Mouse (Mus musculus) neural tube, embryonic 14.5 days (tissue): ENCODE results near the gene Zbtb1. TPM values are rescaled to one million over a fixed set of nuclear protein-coding genes. Genes with fewer than 3 reads are reported as not detected.

Source experiments
- ATAC-seq: fragments of 200-750 bp; cut with Nextera tagmentation; 2 replicates; pipeline ENCODE4 v1.8.0; 2017; ENCODE audit warnings: low read depth, mild to moderate bottlenecking, moderate TSS enrichment, moderate library complexity
- H3K27ac ChIP-seq: fragments of 300-500 bp; sonication (generic); 2 replicates; pipeline ENCODE4 v1.5.1; 2014; ENCODE audit warnings: low read depth, mild to moderate bottlenecking, control low read depth, low read length, moderate library complexity, mixed read lengths
- H3K27me3 ChIP-seq: fragments of 300-500 bp; sonication (generic); 2 replicates; pipeline ENCODE4 v1.6.1; 2014; ENCODE audit warnings: low read length; ENCODE audit not compliant: control insufficient read depth, insufficient read depth
- H3K36me3 ChIP-seq: fragments of 300-500 bp; sonication (generic); 2 replicates; pipeline ENCODE4 v1.6.1; 2014; ENCODE audit warnings: low read length, mixed read lengths; ENCODE audit not compliant: control insufficient read depth, insufficient read depth
- H3K4me1 ChIP-seq: fragments of 300-500 bp; sonication (generic); 2 replicates; pipeline ENCODE4 v1.6.1; 2014; ENCODE audit warnings: low read length; ENCODE audit not compliant: control insufficient read depth, insufficient read depth
- H3K4me2 ChIP-seq: fragments of 300-500 bp; sonication (generic); 2 replicates; pipeline ENCODE4 v1.6.1; 2014; ENCODE audit warnings: mild to moderate bottlenecking, low read depth, low read length, control low read depth
- H3K4me3 ChIP-seq: fragments of 300-500 bp; sonication (generic); 2 replicates; pipeline ENCODE4 v1.5.1; 2014; ENCODE audit warnings: low read depth, low read length, control low read depth, mixed read lengths
- H3K9ac ChIP-seq: fragments of 300-500 bp; sonication (generic); replicated peaks from 2 replicates; pipeline ENCODE4 v1.6.1; 2014; ENCODE audit warnings: low read depth, mild to moderate bottlenecking, control low read depth, low read length, mixed read lengths
- H3K9me3 ChIP-seq: fragments of 300-500 bp; sonication (generic); 2 replicates; pipeline ENCODE4 v1.6.1; 2016; ENCODE audit warnings: low read length; ENCODE audit not compliant: control insufficient read depth
- WGBS: fragments of 180-500 bp; shearing (Covaris S2); extraction: QIAGEN DNeasy Blood & Tissue Kit; methylation state at CpG from one replicate; pipeline ENCODE4 v1.1.7; 2014; 5-methylcytosine and 5-hydroxymethylcytosine counted together
- polyA plus RNA-seq: library from polyadenylated mRNA; unstranded; fragments of >200 nt; fragmentation: Nextera tagmentation; extraction: Ambion mirVana; gene quantifications from 2 replicates; pipeline ENCODE4 v1.2.1, GENCODE M21; 2014

The Zbtb1 gene
- polyA plus RNA-seq, 1 experiment from 2014 or later, result 3.5 TPM

DNA sequence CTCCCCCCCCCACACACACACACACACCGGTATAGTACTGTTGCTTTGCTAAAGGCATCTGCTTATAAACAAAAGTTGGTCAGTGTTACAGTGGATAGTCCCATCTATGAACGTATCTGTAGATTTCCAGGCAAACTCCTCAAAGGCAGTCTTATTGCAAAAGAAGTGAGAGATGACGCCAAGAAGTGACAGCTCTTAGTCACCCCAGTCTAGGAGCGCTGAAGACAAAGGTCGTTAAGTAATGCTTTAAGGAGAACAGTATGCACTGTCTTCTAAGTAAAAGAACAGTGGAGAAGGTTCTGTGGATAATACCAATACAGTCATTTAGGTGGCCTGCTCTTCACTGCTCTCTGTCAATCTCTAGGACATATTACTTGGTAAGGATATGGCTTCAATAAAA is 22.9 kb downstream of the Zbtb1 start:
- H3K36me3 ChIP-seq, result no peaks in the 10 kb centered on the region
- ATAC-seq, result no peak

DNA sequence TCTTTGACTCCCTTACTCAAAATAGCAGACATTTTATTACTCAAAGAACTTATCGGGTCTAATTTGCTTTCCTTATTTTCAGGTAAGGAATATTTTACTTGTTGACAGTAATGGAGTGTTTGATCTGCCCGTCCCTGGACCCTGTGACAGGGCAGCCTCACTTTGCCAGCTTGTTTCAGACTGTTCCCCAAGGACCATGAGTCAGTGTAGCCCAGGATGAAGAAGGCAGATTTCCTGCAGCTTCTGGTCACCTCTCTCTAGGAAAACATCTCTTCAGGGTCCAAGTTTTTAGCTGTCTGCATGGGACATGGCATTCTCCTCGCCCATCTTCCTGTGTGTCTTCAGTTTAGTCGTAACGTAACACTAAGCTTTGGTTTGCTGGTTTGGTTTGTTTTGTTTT is 27.2 kb downstream of the Zbtb1 start:
- Histone ChIP-seq H3K9me3 (no peaks in the 10 kb centered on the region), H3K4me3 (no peak overlapping the region), H3K4me2 (no peak overlapping the region), H3K27ac (no peak overlapping the region), H3K27me3 (0 out of 2 replicates have a peak, but pooled peaks cover 2% of the 10 kb centered on the region), H3K36me3 (no peaks in the 10 kb centered on the region), H3K9ac (no peak overlapping the region), H3K4me1 (no peaks in the 10 kb centered on the region)
- WGBS, result 88% methylated on average over 5 of the region's 5 CpGs
- no peak for ATAC-seq

More for the DNA sequence above, 22.9 kb downstream of the Zbtb1 start:
- Histone ChIP-seq H3K9me3 (no peaks in the 10 kb centered on the region), H3K4me1 (no peaks in the 10 kb centered on the region), H3K4me3 (no peak overlapping the region), H3K27ac (no peak overlapping the region), H3K27me3 (no peaks in the 10 kb centered on the region), H3K4me2 (no peak overlapping the region), H3K9ac (no peak overlapping the region)
- WGBS, result 83% methylated on average over 5 of the region's 5 CpGs

DNA sequence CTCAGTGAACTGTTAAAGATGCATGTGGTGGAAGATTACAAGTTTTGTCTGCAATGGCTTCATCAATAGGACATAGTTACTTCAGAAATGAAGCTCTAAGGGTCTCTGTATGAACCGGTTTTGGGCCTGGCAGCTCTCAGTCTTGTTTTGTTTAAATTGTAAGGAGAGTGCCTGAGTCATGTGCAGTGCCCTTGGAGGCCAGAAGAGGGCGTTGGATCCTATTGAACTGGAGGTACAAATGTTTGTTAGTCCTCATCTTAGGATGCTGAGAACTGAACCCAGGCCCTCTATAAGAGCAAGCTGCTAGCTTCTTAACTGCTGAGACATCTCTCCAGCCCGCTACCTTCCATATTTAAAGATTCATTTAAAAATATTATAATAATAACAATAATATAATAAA is 31.6 kb downstream of the Zbtb1 start:
- no peak overlapping the region for H3K9ac ChIP-seq
- H3K27me3 ChIP-seq, result peaks cover 16% of the 10 kb centered on the region
- 58% methylated on average over 3 of the region's 3 CpGs for WGBS
- no peak overlapping the region for H3K27ac ChIP-seq
- ATAC-seq, result no peak
- H3K4me1 ChIP-seq, result peaks cover 10% of the 10 kb centered on the region
- H3K4me2 ChIP-seq, result no peak overlapping the region
- H3K4me3 ChIP-seq, result no peak overlapping the region
- H3K9me3 ChIP-seq, result no peaks in the 10 kb centered on the region
- no peaks in the 10 kb centered on the region for H3K36me3 ChIP-seq

DNA sequence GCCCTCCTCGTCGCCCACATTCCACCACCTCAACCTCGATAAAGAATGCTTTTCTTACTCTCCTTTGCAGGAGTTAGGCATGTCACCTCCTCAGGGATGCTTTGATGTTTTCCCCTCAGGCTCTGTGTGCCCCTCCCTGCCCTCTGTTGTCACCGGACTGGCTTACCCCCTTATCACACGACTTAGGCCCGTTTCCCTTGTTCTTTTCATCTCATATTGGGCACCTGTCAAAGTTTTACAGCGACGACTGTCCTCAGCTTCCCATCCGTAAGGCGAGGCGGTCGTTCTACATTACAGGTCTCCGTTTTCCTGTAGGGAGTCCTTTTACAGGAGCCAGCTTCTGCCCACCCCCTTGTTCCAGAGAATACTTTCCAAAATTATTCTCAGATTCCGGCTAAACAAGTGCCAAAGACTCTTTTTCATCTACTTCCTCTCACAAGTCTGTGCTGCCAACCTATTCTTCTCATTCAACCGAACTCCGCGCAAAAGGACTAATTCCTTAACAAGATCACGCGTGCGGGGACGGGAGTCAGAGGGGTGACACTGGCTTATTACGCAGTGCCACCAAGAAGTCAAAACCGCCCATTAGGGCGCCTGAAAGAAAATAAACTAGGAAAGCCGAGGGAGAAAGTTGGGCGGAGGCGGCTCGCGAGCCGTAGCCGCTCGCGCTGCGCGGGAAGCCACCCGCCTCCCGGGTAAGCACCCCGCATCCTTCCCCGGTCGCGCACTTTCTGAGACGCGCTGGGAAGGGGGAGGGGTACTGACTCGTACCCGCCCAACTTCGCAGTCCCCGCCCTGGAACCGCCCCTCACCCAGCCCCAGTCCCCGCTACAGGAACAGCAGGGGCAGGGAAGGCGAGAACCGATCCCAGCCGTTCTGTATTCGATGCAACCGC is 33.2 kb downstream of the Zbtb1 start:
- Histone ChIP-seq H3K4me3 (peak overlapping the region; percentile 67), H3K36me3 (no peaks in the 10 kb centered on the region), H3K4me1 (peaks cover 10% of the 10 kb centered on the region), H3K4me2 (peak overlapping the region; percentile 80), H3K27ac (peak overlapping the region; percentile 84), H3K9ac (peak overlapping the region; percentile 56; the same call in 1 of the 2 replicates), H3K27me3 (peaks cover 27% of the 10 kb centered on the region), H3K9me3 (no peaks in the 10 kb centered on the region)
- ATAC-seq, result peak; percentile 89
- under 1% methylated on average over 54 of the region's 54 CpGs for WGBS

DNA sequence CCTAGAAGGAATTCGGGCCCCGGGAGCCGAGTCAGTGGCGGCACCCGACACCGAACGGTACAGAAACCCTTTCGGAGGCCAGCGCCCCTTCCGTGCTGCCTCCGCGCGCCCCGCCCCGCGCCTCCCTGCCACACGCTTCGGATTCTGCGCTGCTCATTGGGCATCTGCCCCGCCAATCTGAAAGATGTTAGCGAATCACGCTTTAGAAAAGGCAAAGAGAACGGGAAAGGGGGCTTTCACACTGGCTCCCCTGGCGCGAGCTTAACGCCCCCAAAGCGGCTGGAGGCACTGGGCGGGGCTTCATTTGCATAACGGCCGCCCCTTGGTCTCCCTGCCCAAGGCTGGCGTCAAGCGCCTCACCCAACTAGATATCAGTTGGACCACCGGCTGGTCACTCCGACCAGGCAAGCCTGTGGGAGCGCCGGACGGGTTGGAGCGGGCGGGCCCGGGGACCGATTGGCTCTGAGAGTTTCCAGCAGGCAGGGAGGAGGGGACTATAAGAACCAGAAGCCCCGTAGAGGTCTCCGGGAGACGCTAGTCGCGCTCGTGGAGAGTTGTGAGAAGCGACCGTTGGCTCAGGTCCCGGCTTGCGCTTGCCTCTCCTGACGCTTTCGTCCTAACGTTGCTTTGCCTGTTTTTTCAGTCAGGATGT is 33.9 kb downstream of the Zbtb1 start, which contains the start of gene Hspa2:
TSS of gene Hspa2 (plus strand) at position 291 of the 652 bp plus-strand sequence.
- peaks cover 10% of the 10 kb centered on the region for H3K4me1 ChIP-seq
- ATAC-seq, result peak; percentile 97
- under 1% methylated on average over 54 of the region's 54 CpGs for WGBS
- H3K4me3 ChIP-seq, result peak within 1 kb of the TSS; percentile 67
- peaks cover 27% of the 10 kb centered on the region for H3K27me3 ChIP-seq
- peak within 1 kb of the TSS; percentile 56; the same call in 1 of the 2 replicates for H3K9ac ChIP-seq
- H3K27ac ChIP-seq, result peak within 1 kb of the TSS; percentile 84
- no peaks in the 10 kb centered on the region for H3K9me3 ChIP-seq
- no peaks in the 10 kb centered on the region for H3K36me3 ChIP-seq
- H3K4me2 ChIP-seq, result peak within 1 kb of the TSS; percentile 80

DNA sequence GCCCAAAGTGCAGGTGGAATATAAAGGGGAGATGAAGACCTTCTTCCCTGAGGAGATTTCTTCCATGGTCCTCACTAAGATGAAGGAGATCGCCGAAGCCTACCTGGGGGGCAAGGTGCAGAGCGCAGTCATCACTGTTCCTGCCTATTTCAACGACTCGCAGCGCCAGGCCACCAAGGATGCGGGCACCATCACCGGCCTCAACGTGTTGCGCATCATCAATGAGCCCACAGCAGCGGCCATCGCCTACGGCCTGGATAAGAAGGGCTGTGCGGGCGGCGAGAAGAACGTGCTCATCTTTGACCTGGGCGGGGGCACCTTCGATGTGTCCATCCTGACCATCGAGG is 34.7 kb downstream of the Zbtb1 start:
- peak overlapping the region; percentile 67 for H3K4me3 ChIP-seq
- H3K27me3 ChIP-seq, result peaks cover 27% of the 10 kb centered on the region
- H3K4me2 ChIP-seq, result peak overlapping the region; percentile 80
- H3K4me1 ChIP-seq, result peaks cover 10% of the 10 kb centered on the region
- no peak for ATAC-seq
- no peaks in the 10 kb centered on the region for H3K9me3 ChIP-seq
- no peaks in the 10 kb centered on the region for H3K36me3 ChIP-seq
- 9% methylated on average over 20 of the region's 20 CpGs for WGBS
- no peak overlapping the region for H3K27ac ChIP-seq
- H3K9ac ChIP-seq, result no peak overlapping the region

DNA sequence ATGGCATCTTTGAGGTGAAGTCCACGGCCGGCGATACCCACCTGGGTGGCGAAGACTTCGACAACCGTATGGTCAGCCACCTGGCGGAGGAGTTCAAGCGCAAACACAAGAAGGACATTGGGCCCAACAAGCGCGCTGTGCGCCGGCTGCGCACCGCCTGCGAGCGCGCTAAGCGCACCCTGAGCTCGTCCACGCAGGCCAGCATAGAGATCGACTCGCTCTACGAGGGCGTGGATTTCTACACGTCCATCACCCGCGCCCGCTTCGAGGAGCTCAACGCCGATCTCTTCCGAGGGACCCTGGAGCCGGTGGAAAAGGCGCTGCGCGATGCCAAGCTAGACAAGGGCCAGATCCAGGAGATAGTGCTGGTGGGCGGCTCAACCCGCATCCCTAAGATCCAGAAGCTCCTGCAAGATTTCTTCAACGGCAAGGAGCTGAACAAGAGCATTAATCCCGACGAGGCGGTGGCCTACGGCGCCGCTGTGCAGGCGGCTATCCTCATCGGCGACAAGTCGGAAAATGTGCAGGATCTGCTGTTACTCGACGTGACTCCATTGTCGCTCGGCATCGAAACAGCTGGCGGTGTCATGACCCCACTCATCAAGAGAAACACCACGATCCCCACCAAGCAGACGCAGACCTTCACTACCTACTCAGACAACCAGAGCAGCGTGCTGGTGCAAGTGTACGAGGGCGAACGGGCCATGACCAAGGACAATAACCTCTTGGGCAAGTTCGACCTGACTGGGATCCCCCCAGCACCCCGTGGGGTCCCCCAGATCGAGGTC is 35.3 kb downstream of the Zbtb1 start:
- H3K4me3 ChIP-seq, result peak overlapping the region; percentile 67
- ATAC-seq, result no peak
- H3K4me2 ChIP-seq, result peak overlapping the region; percentile 80
- H3K9me3 ChIP-seq, result no peaks in the 10 kb centered on the region
- H3K27me3 ChIP-seq, result peaks cover 27% of the 10 kb centered on the region
- H3K27ac ChIP-seq, result no peak overlapping the region
- H3K9ac ChIP-seq, result no peak overlapping the region
- peaks cover 10% of the 10 kb centered on the region for H3K4me1 ChIP-seq
- 3% methylated on average over 64 of the region's 64 CpGs for WGBS
- no peaks in the 10 kb centered on the region for H3K36me3 ChIP-seq

DNA sequence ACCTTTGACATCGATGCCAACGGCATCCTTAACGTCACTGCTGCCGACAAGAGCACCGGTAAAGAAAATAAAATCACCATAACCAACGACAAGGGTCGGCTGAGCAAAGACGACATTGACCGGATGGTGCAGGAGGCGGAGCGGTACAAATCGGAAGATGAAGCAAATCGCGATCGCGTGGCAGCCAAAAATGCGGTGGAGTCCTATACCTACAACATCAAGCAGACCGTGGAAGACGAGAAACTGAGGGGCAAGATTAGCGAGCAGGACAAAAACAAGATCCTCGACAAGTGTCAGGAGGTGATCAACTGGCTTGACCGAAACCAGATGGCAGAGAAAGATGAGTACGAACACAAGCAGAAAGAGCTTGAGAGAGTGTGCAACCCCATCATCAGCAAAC is 35.9 kb downstream of the Zbtb1 start:
- H3K4me1 ChIP-seq, result peaks cover 10% of the 10 kb centered on the region
- peak overlapping the region; percentile 80; the same call in 1 of the 2 replicates for H3K4me2 ChIP-seq
- no peak overlapping the region for H3K9ac ChIP-seq
- peak overlapping the region; percentile 67; the same call in 1 of the 2 replicates for H3K4me3 ChIP-seq
- no peak for ATAC-seq
- no peaks in the 10 kb centered on the region for H3K9me3 ChIP-seq
- WGBS, result 2% methylated on average over 23 of the region's 23 CpGs
- no peak overlapping the region for H3K27ac ChIP-seq
- H3K27me3 ChIP-seq, result peaks cover 27% of the 10 kb centered on the region
- no peaks in the 10 kb centered on the region for H3K36me3 ChIP-seq
